In the genomic region with DNA sequence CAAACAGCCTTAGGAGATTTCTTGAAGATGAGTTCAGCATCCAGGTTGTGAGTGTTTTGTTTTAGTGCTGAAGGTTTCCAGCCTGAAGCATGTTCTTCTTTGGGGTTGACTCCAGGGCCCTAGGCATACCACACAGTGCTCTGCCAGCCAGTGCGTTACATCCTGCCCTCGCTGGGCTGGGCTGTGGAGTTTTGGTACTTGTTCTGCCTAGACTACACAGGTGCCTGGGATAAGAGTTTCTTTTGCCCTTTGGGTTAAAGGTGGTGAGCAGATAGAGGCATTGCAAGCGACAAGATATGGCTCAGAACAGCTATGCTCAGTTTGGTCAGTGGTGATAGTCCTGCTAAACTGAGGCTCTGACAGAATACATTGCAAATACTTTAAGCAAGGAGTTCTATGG, we compare ENCODE assay signal across 21 mouse cellular contexts. TPM values are rescaled to one million over a fixed set of nuclear protein-coding genes. Genes with fewer than 3 reads are reported as not detected.
A peak's percentile ranks its signal among the peaks of the same experiment; 100 is the strongest.
DNase-seq lines count a peak whose midpoint lies in the region; ATAC-seq and TF ChIP-seq lines count a peak whose summit lies in the region.
"Had no signal": no experiment of that assay in that cellular context is flagged by ENCODE, and none has a peak within 500 bp of the region (broad histone marks: within the 10 kb centered on the region; RNA-seq: fewer than 3 reads in every experiment).

No protein-coding gene starts in this region.

- peak overlapping the region; percentile 37 for H3K4me2 ChIP-seq in liver, embryonic 12.5 days
- H3K4me2 ChIP-seq in midbrain, embryonic 15.5 days: no peak overlapping the region
- H3K4me2 ChIP-seq: heart, embryonic 13.5 days; midbrain, embryonic 12.5 days; neural tube, embryonic 15.5 days had no signal

- H3K4me1 ChIP-seq in spleen, adult 2 months (ENCODE audit: control insufficient read depth, insufficient read depth, insufficient read length): peaks cover 43% of the 10 kb centered on the region
- peaks cover 57% of the 10 kb centered on the region for H3K4me1 ChIP-seq in liver, embryonic 12.5 days
- peaks cover 14% of the 10 kb centered on the region; the same call in 1 of the 2 replicates for H3K4me1 ChIP-seq in midbrain, embryonic 15.5 days
- H3K4me1 ChIP-seq in limb, embryonic 10.5 days: 0 out of 2 replicates have a peak, but pooled peaks cover 7% of the 10 kb centered on the region

- WGBS in spleen, adult 2 months: 45% methylated on average over 3 of the region's 3 CpGs
- 29% methylated on average over 3 of the region's 3 CpGs for WGBS in liver, embryonic 12.5 days (ENCODE audit: insufficient replicate concordance)
- WGBS in midbrain, embryonic 15.5 days: 91% methylated on average over 3 of the region's 3 CpGs
- 90% methylated on average over 3 of the region's 3 CpGs for WGBS in limb, embryonic 10.5 days

- peak overlapping the region; percentile 56 for H3K27ac ChIP-seq in spleen, adult 2 months (ENCODE audit: insufficient read depth, low read length)
- H3K27ac ChIP-seq in liver, embryonic 12.5 days: peak overlapping the region; percentile 36; the same call in 1 of the 2 replicates
- no peak overlapping the region for H3K27ac ChIP-seq in midbrain, embryonic 15.5 days
- H3K27ac ChIP-seq in limb, embryonic 10.5 days: no peak overlapping the region
- H3K27ac ChIP-seq: heart, embryonic 13.5 days; midbrain, embryonic 12.5 days; neural tube, embryonic 15.5 days had no signal

- ATAC-seq in liver, embryonic 12.5 days: peak; percentile 91
- no peak for ATAC-seq in midbrain, embryonic 15.5 days (replicated peaks)
- ATAC-seq: forebrain, embryonic 16.5 days; hindbrain, embryonic 16.5 days; Patski had no signal

- H3K9ac ChIP-seq in liver, embryonic 12.5 days: 0 out of 2 replicates have a peak overlapping the region, but pooled peaks have one; percentile 31
- no peak overlapping the region for H3K9ac ChIP-seq in midbrain, embryonic 15.5 days
- H3K9ac ChIP-seq: midbrain, embryonic 12.5 days; neural tube, embryonic 15.5 days had no signal

- no peak for TF ChIP-seq CTCF in spleen, adult 2 months (IDR thresholded peaks at IDR 0.05; ENCODE audit: extremely low read depth, insufficient read depth, insufficient read length, insufficient replicate concordance)

- H3K9me3 ChIP-seq in liver, embryonic 12.5 days (replicated peaks): no peaks in the 10 kb centered on the region
- H3K9me3 ChIP-seq in midbrain, embryonic 15.5 days: no peaks in the 10 kb centered on the region
- H3K9me3 ChIP-seq in limb, embryonic 10.5 days (replicated peaks): no peaks in the 10 kb centered on the region
- H3K9me3 ChIP-seq: heart, embryonic 13.5 days; midbrain, embryonic 12.5 days; neural tube, embryonic 15.5 days had no signal

- H3K27me3 ChIP-seq in spleen, adult 2 months (ENCODE audit: control insufficient read depth, insufficient read depth, low read length): no peaks in the 10 kb centered on the region
- no peaks in the 10 kb centered on the region for H3K27me3 ChIP-seq in liver, embryonic 12.5 days (replicated peaks)
- no peaks in the 10 kb centered on the region for H3K27me3 ChIP-seq in midbrain, embryonic 15.5 days (replicated peaks)
- H3K27me3 ChIP-seq in limb, embryonic 10.5 days (ENCODE audit: low read depth, poor library complexity, severe bottlenecking): no peaks in the 10 kb centered on the region
- H3K27me3 ChIP-seq: heart, embryonic 13.5 days; midbrain, embryonic 12.5 days; neural tube, embryonic 15.5 days; Patski had no signal

- no peak for TF ChIP-seq POLR2A in spleen, adult 2 months (IDR thresholded peaks at IDR 0.05; ENCODE audit: low read depth, low read length)

- H3K36me3 ChIP-seq in spleen, adult 2 months (ENCODE audit: control insufficient read depth, insufficient read depth, low read length): no peaks in the 10 kb centered on the region
- no peaks in the 10 kb centered on the region for H3K36me3 ChIP-seq in liver, embryonic 12.5 days
- H3K36me3 ChIP-seq in midbrain, embryonic 15.5 days (replicated peaks): no peaks in the 10 kb centered on the region
- H3K36me3 ChIP-seq in limb, embryonic 10.5 days: peaks cover 24% of the 10 kb centered on the region
- H3K36me3 ChIP-seq: heart, embryonic 13.5 days; neural tube, embryonic 15.5 days had no signal

- H3K4me3 ChIP-seq in spleen, adult 2 months (ENCODE audit: extremely low read depth, insufficient read depth, insufficient read length): no peak overlapping the region
- no peak overlapping the region for H3K4me3 ChIP-seq in liver, embryonic 12.5 days
- H3K4me3 ChIP-seq in midbrain, embryonic 15.5 days: no peak overlapping the region
- H3K4me3 ChIP-seq in limb, embryonic 10.5 days: no peak overlapping the region
- H3K4me3 ChIP-seq: heart, embryonic 13.5 days; midbrain, embryonic 12.5 days; neural tube, embryonic 15.5 days had no signal

- no peak for DNase-seq in spleen, adult 2 months (ENCODE audit: low read depth in 1 of 2, low spot score in 2 of 2)
- no peak for DNase-seq in spleen, postnatal 14 days (ENCODE audit: low spot score in 2 of 2)
- peak; percentile 51 for DNase-seq in c-Kit-positive CD71-positive TER-119-negative erythroid progenitor cells, embryonic 14.5 days (ENCODE audit: low read depth)
- DNase-seq in naive thymus-derived CD4-positive, alpha-beta T cell, adult 2 months (ENCODE audit: low read depth): peak; percentile 55
- DNase-seq in limb, embryonic 10.5 days (ENCODE audit: low spot score): no peak
- DNase-seq in retina, postnatal 1 day: no peak
- DNase-seq: cerebellum, adult 11-12 months; cerebellum, postnatal 25 days; heart, postnatal 36 days; kidney, adult 9 months; lung, postnatal 14 days; right cerebral cortex, adult 18-20 months; thymus, adult 18-20 months had no signal

RNA-seq across cellular contexts. Expression of a gene that starts 19.7 kb away (rescaled TPM):
- polyA plus RNA-seq in spleen, adult 2 months (2012; rRNA removed): 12.2 and 13.6 TPM in 2 replicates
- polyA plus RNA-seq in liver, embryonic 12.5 days (2016; fragmentation: Nextera tagmentation; extraction: Ambion mirVana): 4.9 and 5.1 TPM in 2 replicates
- polyA plus RNA-seq in midbrain, embryonic 15.5 days (2015; fragmentation: Nextera tagmentation; extraction: Ambion mirVana): 18.9 and 20.2 TPM in 2 replicates
- polyA plus RNA-seq in limb, embryonic 10.5 days (2016; fragmentation: Nextera tagmentation; extraction: Ambion mirVana): 13.6 and 16.4 TPM in 2 replicates

Comparison
In these comparisons a context has a peak if more than half of its experiments do, and no peak if none do; other contexts are left out.
1. DNase-seq: peak in c-Kit-positive CD71-positive TER-119-negative erythroid progenitor cells, embryonic 14.5 days (single experiment) and naive thymus-derived CD4-positive, alpha-beta T cell, adult 2 months (single experiment); none in spleen, adult 2 months (0 of 2), spleen, postnatal 14 days (0 of 2), limb, embryonic 10.5 days (single experiment) and retina, postnatal 1 day (single experiment).
2. H3K27ac ChIP-seq: peak in spleen, adult 2 months (single experiment) and liver, embryonic 12.5 days (single experiment); none in midbrain, embryonic 15.5 days (single experiment) and limb, embryonic 10.5 days (single experiment).